Mouse (Mus musculus) left cerebral cortex, adult 18-20 months (tissue): ENCODE data around the gene Ptprd. TPM values are rescaled to one million over a fixed set of nuclear protein-coding genes. Genes with fewer than 3 reads are reported as not detected.

Source experiments
- DNase-seq, 2 experiments: peaks; one replicate each; pipeline ENCODE4 v3.0.0; 2021 to 2022; ENCODE audit warnings: low spot score in 2 of 2, mixed read lengths in 1 of 2
- microRNA-seq, 2 experiments: library from miRNA; unstranded; fragments of <30 nt; microRNA quantifications; one replicate each; pipeline ENCODE4 v1.2.0; 2021
- total RNA-seq, 2 experiments: library from RNA; stranded (reverse); gene quantifications; 2 replicates each; pipeline ENCODE4 v1.2.3; 2021

Gene Ptprd
- total RNA-seq, 2 experiments from 2014 or later: 261 to 270 TPM

DNA sequence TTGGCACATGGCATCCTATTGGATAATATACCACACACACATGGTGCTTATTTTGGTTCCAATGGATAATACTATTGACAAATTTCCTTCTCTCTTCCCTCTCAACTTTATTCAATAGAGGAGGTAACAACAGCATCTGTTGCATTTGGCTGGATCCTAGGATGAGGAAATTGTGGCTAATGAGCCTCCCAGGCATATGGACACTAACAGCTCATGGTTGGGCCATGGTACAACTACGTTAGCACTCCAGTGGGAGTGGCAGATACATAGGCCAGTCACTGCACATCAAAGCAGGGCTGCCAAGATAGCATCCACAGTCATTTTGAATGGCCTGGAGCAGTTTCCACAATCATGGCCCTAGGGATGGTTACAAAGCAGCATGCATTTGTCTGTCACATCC lies 2238.4 kb downstream of the Ptprd start:
- no peak for DNase-seq

DNA sequence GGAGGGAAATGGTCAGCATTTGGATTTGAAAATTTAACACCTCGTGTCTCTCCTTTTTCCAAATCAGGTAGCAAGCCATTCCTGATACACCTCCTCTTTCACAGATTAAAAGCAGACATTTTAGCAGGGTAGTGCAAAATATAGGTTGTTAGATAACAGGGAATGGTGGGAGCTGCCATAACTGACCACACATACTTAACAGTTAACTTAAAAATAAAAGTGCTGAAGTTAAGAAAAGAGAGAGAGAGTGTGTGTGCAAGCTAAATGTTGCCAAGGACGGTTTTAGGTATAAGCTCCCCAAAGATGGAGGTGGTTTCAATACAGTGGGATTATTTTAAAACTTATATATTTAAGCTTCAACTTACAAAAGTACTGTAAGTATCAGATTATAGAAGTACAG lies 2241.8 kb downstream of the Ptprd start:
- DNase-seq: no peak

GRCm38 (mm10) chr4:75968618-75969017 lies 2243.1 kb downstream of the Ptprd start:
- no peak for DNase-seq

DNA sequence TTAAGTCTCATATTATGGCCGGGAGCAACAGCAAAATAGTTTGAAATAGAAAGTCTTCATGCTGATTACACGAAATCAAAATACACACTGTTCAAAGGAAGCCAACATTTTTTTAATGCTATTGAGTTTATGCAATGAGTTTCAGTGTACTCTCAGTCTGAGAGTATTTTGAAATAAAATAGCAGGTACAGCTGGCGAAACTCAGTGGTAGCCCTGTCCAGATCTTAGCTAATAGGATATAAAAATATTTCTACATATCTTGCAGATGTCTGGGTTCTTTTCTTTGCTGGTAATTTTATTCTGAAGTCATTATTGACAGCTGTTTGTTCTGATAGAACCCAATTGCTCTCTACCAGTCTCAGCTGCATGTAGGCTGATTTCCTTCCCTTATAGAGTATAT lies 2246.0 kb downstream of the Ptprd start:
- DNase-seq: no peak

- no peak for DNase-seq
Measured at GRCm38 (mm10) chr4:75962916-75963315, 2248.8 kb downstream of the Ptprd start.

DNA sequence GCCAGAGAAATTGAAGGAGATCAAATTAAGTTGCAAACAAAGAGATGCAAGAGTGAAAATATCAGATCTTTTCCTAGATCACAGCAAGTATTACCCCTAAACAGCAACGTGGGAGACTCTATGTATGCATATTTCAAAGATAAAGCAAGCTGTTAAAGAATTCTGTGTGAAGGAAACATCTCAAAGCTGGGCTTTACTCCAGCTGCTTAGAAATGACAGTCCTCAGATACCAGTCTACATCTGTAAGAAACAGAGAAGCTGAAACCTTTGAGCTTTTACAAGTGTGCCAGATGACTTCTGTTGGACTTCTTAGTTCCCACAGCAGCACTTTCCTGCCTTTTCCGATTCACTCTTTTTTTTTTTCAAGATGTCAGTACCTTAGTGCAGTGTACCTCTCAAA lies 2249.9 kb downstream of the Ptprd start:
- DNase-seq: no peak

DNA sequence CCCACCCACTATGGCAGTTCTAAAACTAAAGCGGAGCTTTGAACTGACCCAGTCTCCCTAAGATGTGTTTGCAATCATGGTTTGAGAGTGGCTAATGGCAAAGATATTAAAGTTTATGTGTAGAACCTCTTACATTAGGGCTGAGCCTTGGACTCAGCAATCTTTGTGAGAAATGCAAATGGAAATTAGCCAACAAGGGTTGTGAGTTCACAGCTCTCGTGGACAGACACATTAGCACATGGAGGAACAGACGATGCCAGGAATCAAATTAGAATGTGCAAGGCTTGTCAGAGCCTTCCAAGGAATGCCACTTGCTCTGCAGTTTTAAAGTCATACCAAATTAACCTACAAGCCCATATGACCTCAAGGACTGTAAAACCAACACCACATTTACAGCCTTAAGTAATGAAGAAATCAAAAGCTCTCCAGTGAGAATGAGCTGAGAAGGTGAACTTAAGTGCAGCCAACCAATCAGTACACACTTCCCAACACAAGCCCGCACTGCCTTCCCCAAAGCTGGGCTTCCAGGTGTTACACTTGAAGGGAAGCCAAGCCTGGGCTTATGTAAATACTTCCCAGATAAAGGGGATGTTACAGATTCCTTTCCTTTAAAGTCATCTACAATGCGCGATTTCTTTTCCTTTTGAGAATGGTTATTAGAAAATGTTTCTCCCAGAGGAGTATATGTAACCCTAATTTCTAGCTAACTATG lies 2258.3 kb downstream of the Ptprd start:
- DNase-seq: no peak

DNA sequence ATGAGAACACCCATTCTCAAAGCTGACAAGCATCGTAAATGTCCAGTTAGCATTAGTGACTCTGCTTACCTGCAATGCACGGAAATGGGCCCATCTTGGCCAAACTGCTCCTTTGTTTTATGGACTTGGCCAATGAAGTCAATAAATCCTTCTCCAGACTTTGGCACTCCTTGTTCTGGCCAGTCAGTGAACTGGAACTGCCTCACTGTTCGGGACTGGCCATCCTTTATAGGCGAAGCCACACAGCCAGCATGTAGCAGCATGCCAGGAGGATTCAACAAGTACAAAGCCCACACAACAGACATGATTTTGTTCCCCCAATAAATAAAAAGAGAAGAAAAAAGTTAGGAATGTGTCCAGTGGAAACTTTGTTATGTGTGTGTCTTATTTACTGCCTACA lies 2261.2 kb downstream of the Ptprd start:
- no peak for DNase-seq

GRCm38 (mm10) chr4:75894871-75895270 lies 2316.9 kb downstream of the Ptprd start:
- no peak for DNase-seq

Small RNA genes within 50 kb of the gene (microRNA-seq; reads per million reads assigned to microRNA genes)
- 0 reads per million in 2 experiments for gene Gm23159
